Mouse (Mus musculus) skeletal muscle tissue, adult 2 months (tissue): ENCODE data around the gene Fggy.

Experiments used
- DNase-seq: peaks from one replicate; pipeline ENCODE4 v3.0.0-alpha.2; 2012; ENCODE audit warnings: low read depth, low spot score

The Fggy gene

GRCm38 (mm10) chr4:95664327-95664726, 107.0 kb downstream of the Fggy start:
- no peak for DNase-seq

- no peak for DNase-seq
These were observed 109.1 kb downstream of the Fggy start for GRCm38 (mm10) chr4:95666284-95666889.

GRCm38 (mm10) chr4:95666896-95667295, 109.6 kb downstream of the Fggy start:
- DNase-seq = no peak

- no peak for DNase-seq
These were observed 110.3 kb downstream of the Fggy start for GRCm38 (mm10) chr4:95667595-95667994.

- no peak for DNase-seq
These were observed 111.2 kb downstream of the Fggy start for GRCm38 (mm10) chr4:95668543-95668942.

GRCm38 (mm10) chr4:95669336-95669735, 112.0 kb downstream of the Fggy start:
- no peak for DNase-seq

- DNase-seq = no peak
These were observed 113.3 kb downstream of the Fggy start for GRCm38 (mm10) chr4:95670559-95670958.

GRCm38 (mm10) chr4:95672039-95672438, 114.7 kb downstream of the Fggy start:
- no peak for DNase-seq

GRCm38 (mm10) chr4:95676390-95676789, 119.1 kb downstream of the Fggy start:
- no peak for DNase-seq

- DNase-seq = no peak
These were observed 123.6 kb downstream of the Fggy start for GRCm38 (mm10) chr4:95680756-95681449.

GRCm38 (mm10) chr4:95684522-95685080, 127.3 kb downstream of the Fggy start:
- no peak for DNase-seq

GRCm38 (mm10) chr4:95686775-95687174, 129.5 kb downstream of the Fggy start:
- no peak for DNase-seq

GRCm38 (mm10) chr4:95687350-95687749, 130.0 kb downstream of the Fggy start:
- DNase-seq = no peak

- DNase-seq = no peak
These were observed 130.9 kb downstream of the Fggy start for GRCm38 (mm10) chr4:95688159-95688558.

GRCm38 (mm10) chr4:95700366-95700765, 143.1 kb downstream of the Fggy start:
- DNase-seq = no peak

- DNase-seq = no peak
These were observed 150.9 kb downstream of the Fggy start for GRCm38 (mm10) chr4:95707941-95708897.

- no peak for DNase-seq
These were observed 152.4 kb downstream of the Fggy start for GRCm38 (mm10) chr4:95709750-95710149.

GRCm38 (mm10) chr4:95712802-95713201, 155.5 kb downstream of the Fggy start:
- no peak for DNase-seq

GRCm38 (mm10) chr4:95713271-95713670, 156.0 kb downstream of the Fggy start:
- DNase-seq = no peak

- DNase-seq = no peak
These were observed 158.8 kb downstream of the Fggy start for GRCm38 (mm10) chr4:95716137-95716536.

GRCm38 (mm10) chr4:95723615-95724014, 166.3 kb downstream of the Fggy start:
- no peak for DNase-seq

- no peak for DNase-seq
These were observed 169.1 kb downstream of the Fggy start for GRCm38 (mm10) chr4:95726361-95726760.
